Mouse (Mus musculus): ENCODE data around the gene Gm28308. TPM values are rescaled to one million over a fixed set of nuclear protein-coding genes. Genes with fewer than 3 reads are reported as not detected.

Gm28308 gene
- polyA plus RNA-seq, 1 experiment = not detected

DNA sequence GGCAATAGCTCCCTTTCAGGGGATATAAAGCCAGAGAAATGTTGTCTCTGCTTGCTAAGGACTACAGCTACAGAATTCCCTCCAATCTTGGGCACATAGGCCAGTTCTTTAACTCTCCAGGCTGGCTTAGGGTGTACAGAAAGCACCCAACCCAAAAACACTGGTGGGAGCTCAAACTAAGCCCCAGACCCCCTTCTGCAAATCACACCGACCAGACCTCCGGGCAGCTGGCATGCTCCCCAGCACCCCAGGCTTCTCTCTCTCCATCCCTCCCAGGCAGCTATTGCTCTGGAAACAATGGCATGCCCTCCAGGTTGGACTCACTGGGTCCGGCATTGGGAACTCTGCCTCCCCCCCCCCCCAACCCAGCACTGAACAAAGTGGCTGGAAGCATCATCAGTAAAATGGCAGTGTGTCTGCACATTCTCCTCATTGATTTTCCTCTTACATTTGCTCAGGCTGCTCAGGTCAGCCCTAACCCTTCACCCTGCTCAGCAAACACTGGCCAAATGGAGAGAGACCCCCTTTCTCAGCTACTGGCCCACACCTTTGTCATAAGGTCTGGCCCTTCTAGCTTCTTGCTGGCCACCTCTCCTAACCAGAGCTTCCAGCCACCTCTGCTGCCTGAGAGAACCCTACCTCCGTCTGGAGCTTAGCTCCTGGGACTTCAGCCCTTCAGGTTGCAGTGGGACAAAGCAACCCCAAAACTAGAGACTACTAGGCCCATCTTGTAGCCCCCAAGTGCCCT, 34.0 kb downstream of the Gm28308 start:
- 79% methylated on average over 4 of the region's 4 CpGs for WGBS
- Histone ChIP-seq H3K27ac (ENCODE audit: insufficient read depth, low read length) (no peak overlapping the region), H3K36me3 (ENCODE audit: control insufficient read depth, insufficient read depth, low read length) (no peaks in the 10 kb centered on the region), H3K4me1 (ENCODE audit: control insufficient read depth, insufficient read depth, insufficient read length) (no peaks in the 10 kb centered on the region), H3K4me3 (ENCODE audit: extremely low read depth, insufficient read depth, insufficient read length) (no peak overlapping the region), H3K27me3 (ENCODE audit: control insufficient read depth, insufficient read depth, low read length) (peaks cover 2% of the 10 kb centered on the region; the same call in 1 of the 2 replicates)
- no peak for DNase-seq (ENCODE audit: low read depth in 1 of 2, low spot score in 2 of 2)
- TF ChIP-seq CTCF (IDR thresholded peaks at IDR 0.05; ENCODE audit: extremely low read depth, insufficient read depth, insufficient read length, insufficient replicate concordance) (no peak), POLR2A (IDR thresholded peaks at IDR 0.05; ENCODE audit: low read depth, low read length) (no peak)

GRCm38 (mm10) chr6:52177806-52178205, 35.3 kb downstream of the Gm28308 start:
- Histone ChIP-seq H3K4me1 (ENCODE audit: control insufficient read depth, insufficient read depth, insufficient read length) (no peaks in the 10 kb centered on the region), H3K27me3 (ENCODE audit: control insufficient read depth, insufficient read depth, low read length) (peaks cover 2% of the 10 kb centered on the region; the same call in 1 of the 2 replicates), H3K4me3 (ENCODE audit: extremely low read depth, insufficient read depth, insufficient read length) (no peak overlapping the region), H3K27ac (ENCODE audit: insufficient read depth, low read length) (no peak overlapping the region), H3K36me3 (ENCODE audit: control insufficient read depth, insufficient read depth, low read length) (no peaks in the 10 kb centered on the region)
- DNase-seq (ENCODE audit: low read depth in 1 of 2, low spot score in 2 of 2) = no peak
- WGBS = 81% methylated on average over 9 of the region's 9 CpGs
- TF ChIP-seq POLR2A (IDR thresholded peaks at IDR 0.05; ENCODE audit: low read depth, low read length) (no peak), CTCF (IDR thresholded peaks at IDR 0.05; ENCODE audit: extremely low read depth, insufficient read depth, insufficient read length, insufficient replicate concordance) (no peak)

GRCm38 (mm10) chr6:52177061-52177735, 35.9 kb downstream of the Gm28308 start, which contains the start of gene 5730596B20Rik:
Gene 5730596B20Rik (plus strand): TSS chr6:52177498.
- 79% methylated on average over 36 of the region's 36 CpGs for WGBS
- Histone ChIP-seq H3K27me3 (ENCODE audit: control insufficient read depth, insufficient read depth, low read length) (peaks cover 2% of the 10 kb centered on the region; the same call in 1 of the 2 replicates), H3K4me3 (ENCODE audit: extremely low read depth, insufficient read depth, insufficient read length) (no peak within 1 kb of the TSS; the same call in 1 of the 2 replicates), H3K4me1 (ENCODE audit: control insufficient read depth, insufficient read depth, insufficient read length) (no peaks in the 10 kb centered on the region), H3K36me3 (ENCODE audit: control insufficient read depth, insufficient read depth, low read length) (no peaks in the 10 kb centered on the region), H3K27ac (ENCODE audit: insufficient read depth, low read length) (0 out of 2 replicates have a peak within 1 kb of the TSS, but pooled peaks have one; percentile 2)
- DNase-seq (ENCODE audit: low read depth in 1 of 2, low spot score in 2 of 2) = no peak
- TF ChIP-seq POLR2A (IDR thresholded peaks at IDR 0.05; ENCODE audit: low read depth, low read length) (no peak), CTCF (IDR thresholded peaks at IDR 0.05; ENCODE audit: extremely low read depth, insufficient read depth, insufficient read length, insufficient replicate concordance) (no peak)

DNA sequence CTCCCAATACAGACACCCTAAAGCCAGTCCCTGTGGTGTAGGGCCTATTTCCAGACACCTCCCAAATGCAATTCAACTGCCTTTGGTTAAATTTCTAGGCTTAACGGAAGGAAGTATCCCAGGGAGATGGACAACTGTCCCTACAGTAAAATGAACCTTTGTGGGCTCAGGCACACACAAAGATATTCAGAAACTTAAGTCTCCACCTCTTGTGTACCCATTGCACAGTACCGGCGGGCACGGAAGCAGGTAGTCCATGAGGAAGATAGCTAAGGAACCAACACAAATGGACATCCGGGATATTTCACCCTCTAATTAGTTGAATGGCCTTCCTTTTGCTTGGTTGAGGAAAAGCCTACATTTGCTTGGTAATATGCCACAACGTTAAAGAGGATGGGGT, 36.7 kb downstream of the Gm28308 start:
- no peak for DNase-seq (ENCODE audit: low read depth in 1 of 2, low spot score in 2 of 2)
- no peak for TF ChIP-seq CTCF (IDR thresholded peaks at IDR 0.05; ENCODE audit: extremely low read depth, insufficient read depth, insufficient read length, insufficient replicate concordance)
- no peak for TF ChIP-seq POLR2A (IDR thresholded peaks at IDR 0.05; ENCODE audit: low read depth, low read length)
- H3K4me3 ChIP-seq (ENCODE audit: extremely low read depth, insufficient read depth, insufficient read length) = no peak overlapping the region
- H3K4me1 ChIP-seq (ENCODE audit: control insufficient read depth, insufficient read depth, insufficient read length) = no peaks in the 10 kb centered on the region
- no peaks in the 10 kb centered on the region for H3K36me3 ChIP-seq (ENCODE audit: control insufficient read depth, insufficient read depth, low read length)
- WGBS = 79% methylated on average over 6 of the region's 6 CpGs
- peaks cover 2% of the 10 kb centered on the region; the same call in 1 of the 2 replicates for H3K27me3 ChIP-seq (ENCODE audit: control insufficient read depth, insufficient read depth, low read length)
- H3K27ac ChIP-seq (ENCODE audit: insufficient read depth, low read length) = 0 out of 2 replicates have a peak overlapping the region, but pooled peaks have one; percentile 2

DNA sequence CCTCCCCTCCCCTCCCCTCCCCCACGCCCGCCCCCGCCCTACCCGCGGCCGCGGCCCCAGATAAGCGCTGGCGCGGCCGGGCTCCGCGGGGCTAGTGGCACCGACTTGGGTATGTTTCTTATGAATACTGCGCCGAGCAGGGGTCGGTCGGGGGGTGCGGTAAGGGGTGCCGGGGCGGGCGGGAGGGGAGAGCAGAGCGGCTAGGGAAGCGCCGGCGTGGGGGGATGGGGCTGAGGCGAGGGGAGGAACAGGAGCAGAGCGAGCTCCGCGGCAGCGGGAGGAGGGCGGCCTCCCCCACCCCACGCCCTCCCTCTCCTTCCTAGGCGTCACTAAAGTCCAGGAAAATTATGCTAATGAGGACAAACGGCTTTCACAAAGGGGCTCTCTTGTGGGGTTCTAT, 37.3 kb downstream of the Gm28308 start:
- TF ChIP-seq CTCF (IDR thresholded peaks at IDR 0.05; ENCODE audit: extremely low read depth, insufficient read depth, insufficient read length, insufficient replicate concordance) = no peak
- no peak for TF ChIP-seq POLR2A (IDR thresholded peaks at IDR 0.05; ENCODE audit: low read depth, low read length)
- Histone ChIP-seq H3K4me3 (ENCODE audit: extremely low read depth, insufficient read depth, insufficient read length) (no peak overlapping the region), H3K4me1 (ENCODE audit: control insufficient read depth, insufficient read depth, insufficient read length) (no peaks in the 10 kb centered on the region), H3K36me3 (ENCODE audit: control insufficient read depth, insufficient read depth, low read length) (no peaks in the 10 kb centered on the region), H3K27me3 (ENCODE audit: control insufficient read depth, insufficient read depth, low read length) (peaks cover 2% of the 10 kb centered on the region; the same call in 1 of the 2 replicates), H3K27ac (ENCODE audit: insufficient read depth, low read length) (no peak overlapping the region)
- 63% methylated on average over 33 of the region's 35 CpGs for WGBS
- DNase-seq (ENCODE audit: low read depth in 1 of 2, low spot score in 2 of 2) = no peak

DNA sequence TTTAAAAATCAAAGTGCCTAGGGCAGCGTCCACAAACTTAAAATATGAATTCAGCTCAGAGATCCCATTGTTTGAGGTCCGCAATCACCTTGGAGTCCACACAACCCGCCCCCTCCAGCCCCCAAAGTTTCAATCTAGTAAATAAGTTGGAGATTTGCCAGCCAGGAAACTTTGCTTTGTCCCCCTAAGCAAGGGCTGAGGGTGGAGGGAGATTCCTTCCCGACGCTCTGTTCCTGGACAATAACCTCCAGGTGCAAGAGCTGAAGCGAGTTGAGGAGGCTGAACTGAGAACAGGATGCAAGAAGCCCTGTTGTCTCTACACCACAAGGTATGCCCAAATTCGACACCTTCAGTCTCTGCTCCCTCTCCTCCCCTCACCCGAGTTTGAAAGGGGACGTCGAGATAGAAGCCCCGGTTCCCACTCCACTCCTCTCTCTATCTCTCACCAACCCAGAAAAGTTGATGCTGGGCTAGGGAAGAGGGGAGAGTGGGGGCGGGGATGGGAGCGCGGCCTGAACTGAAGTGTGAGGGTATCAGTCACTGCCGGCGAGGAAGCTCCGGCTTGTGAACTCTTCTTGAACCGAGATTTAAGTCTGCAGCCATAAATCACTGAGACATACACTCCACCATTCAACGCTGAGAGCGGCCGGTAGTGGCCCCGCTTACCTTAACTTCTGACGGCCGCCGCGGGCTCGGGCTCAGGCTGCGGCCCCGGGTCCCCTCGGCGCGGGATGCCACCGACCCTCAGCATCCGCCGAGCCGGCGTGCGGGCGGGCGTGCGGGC, 38.0 kb downstream of the Gm28308 start:
- no peaks in the 10 kb centered on the region for H3K36me3 ChIP-seq (ENCODE audit: control insufficient read depth, insufficient read depth, low read length)
- 0 out of 2 replicates have a peak overlapping the region, but pooled peaks have one; percentile 3 for H3K27ac ChIP-seq (ENCODE audit: insufficient read depth, low read length)
- no peak overlapping the region for H3K4me3 ChIP-seq (ENCODE audit: extremely low read depth, insufficient read depth, insufficient read length)
- TF ChIP-seq POLR2A (IDR thresholded peaks at IDR 0.05; ENCODE audit: low read depth, low read length) (no peak), CTCF (IDR thresholded peaks at IDR 0.05; ENCODE audit: extremely low read depth, insufficient read depth, insufficient read length, insufficient replicate concordance) (no peak)
- no peak for DNase-seq (ENCODE audit: low read depth in 1 of 2, low spot score in 2 of 2)
- H3K4me1 ChIP-seq (ENCODE audit: control insufficient read depth, insufficient read depth, insufficient read length) = no peaks in the 10 kb centered on the region
- H3K27me3 ChIP-seq (ENCODE audit: control insufficient read depth, insufficient read depth, low read length) = peaks cover 2% of the 10 kb centered on the region; the same call in 1 of the 2 replicates
- 68% methylated on average over 41 of the region's 41 CpGs for WGBS
